Mouse (Mus musculus) liver, postnatal 0 days (tissue): ENCODE data around the gene Gm21987.

Experiments used
- CTCF ChIP-seq: sonication (generic); IDR thresholded peaks from 2 replicates; pipeline ENCODE4 v1.5.1; 2016; ENCODE audit warnings: antibody characterized with exemption, low read depth
- EP300 ChIP-seq: IDR thresholded peaks from 2 replicates; pipeline ENCODE4 v1.6.1; 2016; ENCODE audit warnings: antibody characterized with exemption, low read depth, mild to moderate bottlenecking

GRCm38 (mm10) chr16:38368336-38368735, 21.5 kb downstream of the Gm21987 start:
- TF ChIP-seq CTCF, result no peak
- TF ChIP-seq EP300, result no peak
